31 mouse cellular contexts compared by ENCODE assay signal in the genomic region with DNA sequence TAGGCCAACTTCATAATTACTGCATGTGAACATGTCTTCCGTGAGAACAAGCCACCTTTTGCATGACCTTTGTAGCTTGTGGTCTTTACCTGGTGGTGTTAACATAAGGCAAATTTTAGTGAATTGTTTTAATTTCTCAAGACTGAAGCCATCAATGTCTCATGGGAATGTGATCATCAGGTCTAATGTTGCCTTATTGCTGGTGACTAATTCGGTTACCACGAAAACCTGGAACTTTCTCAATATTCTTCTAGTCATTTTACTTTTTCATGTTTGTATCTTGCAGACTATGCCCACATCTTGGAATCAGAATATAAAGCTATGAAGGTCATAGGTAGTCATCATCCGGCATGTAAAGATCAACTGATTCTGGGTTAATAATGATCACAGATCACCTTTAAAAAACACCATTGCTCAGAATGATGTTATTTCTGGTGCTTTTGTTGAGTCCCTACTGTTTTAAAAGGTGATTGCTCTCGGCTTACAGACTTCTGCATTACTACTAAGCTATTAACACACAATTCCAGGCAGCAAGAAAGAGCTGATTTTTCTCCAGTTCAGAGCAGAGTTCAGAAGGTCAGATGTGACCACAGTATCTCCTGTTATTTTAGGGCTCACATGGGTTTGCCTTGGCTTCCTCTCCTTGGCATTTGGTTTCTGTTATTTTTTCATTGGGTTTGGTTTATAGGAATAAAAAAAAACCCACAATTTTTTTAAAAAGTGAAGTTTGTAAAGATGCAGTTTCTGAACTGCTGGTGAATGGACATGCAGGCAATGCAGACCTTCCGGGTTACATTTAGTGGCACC. TPM values are rescaled to one million over a fixed set of nuclear protein-coding genes. Genes with fewer than 3 reads are reported as not detected.
A peak's percentile ranks its signal among the peaks of the same experiment; 100 is the strongest.
DNase-seq lines count a peak whose midpoint lies in the region; ATAC-seq and TF ChIP-seq lines count a peak whose summit lies in the region.
"Had no signal": no experiment of that assay in that cellular context is flagged by ENCODE, and none has a peak within 500 bp of the region (broad histone marks: within the 10 kb centered on the region; RNA-seq: fewer than 3 reads in every experiment).

No protein-coding gene starts in this region.

- WGBS in forebrain, embryonic 16.5 days = 94% methylated on average over 6 of the region's 6 CpGs

- no peaks in the 10 kb centered on the region for H3K27me3 ChIP-seq in myocyte (ENCODE audit: control insufficient read depth, insufficient read depth, insufficient read length)
- H3K27me3 ChIP-seq in forebrain, embryonic 16.5 days (replicated peaks; ENCODE audit: control insufficient read depth, insufficient read depth, low read length) = no peaks in the 10 kb centered on the region
- H3K27me3 ChIP-seq: embryonic facial prominence, embryonic 13.5 days; heart, embryonic 13.5 days had no signal

- H3K36me3 ChIP-seq in myocyte (ENCODE audit: control insufficient read depth, insufficient read depth) = no peaks in the 10 kb centered on the region
- no peaks in the 10 kb centered on the region for H3K36me3 ChIP-seq in forebrain, embryonic 16.5 days (ENCODE audit: control insufficient read depth, insufficient read depth)
- H3K36me3 ChIP-seq: embryonic facial prominence, embryonic 10.5 days; embryonic facial prominence, embryonic 13.5 days; heart, embryonic 10.5 days; heart, embryonic 13.5 days had no signal

- no peaks in the 10 kb centered on the region for H3K79me2 ChIP-seq in myocyte (ENCODE audit: control insufficient read depth, insufficient read depth)

- no peak overlapping the region for H3K4me3 ChIP-seq in myocyte
- no peak overlapping the region for H3K4me3 ChIP-seq in forebrain, embryonic 16.5 days (replicated peaks; ENCODE audit: low read length)
- H3K4me3 ChIP-seq: embryonic facial prominence, embryonic 10.5 days; embryonic facial prominence, embryonic 13.5 days; heart, adult 2 months; heart, embryonic 10.5 days; heart, embryonic 13.5 days had no signal

- H3K9me3 ChIP-seq in forebrain, embryonic 16.5 days (ENCODE audit: control insufficient read depth, low read length) = no peaks in the 10 kb centered on the region
- H3K9me3 ChIP-seq: embryonic facial prominence, embryonic 10.5 days; embryonic facial prominence, embryonic 13.5 days; heart, embryonic 10.5 days; heart, embryonic 13.5 days had no signal

- DNase-seq in 3134 (ENCODE audit: extremely low read depth, insufficient read length, low spot score) (peak; percentile 45), 416B (ENCODE audit: low read depth) (peak; percentile 33), adipocyte (ENCODE audit: low spot score) (peak; percentile 67)
- DNase-seq in cerebellum, postnatal 4 days (ENCODE audit: low spot score in 2 of 2) = no peak
- DNase-seq in layer of hippocampus, postnatal 14 days (ENCODE audit: low spot score in 2 of 2) = no peak
- DNase-seq: adrenal gland, postnatal 10 days; adrenal gland, postnatal 36 days; B cell, adult 2 months; cerebellum, adult 11 months; cerebellum, adult 2 months; cerebellum, adult 9-11 months; cerebellum, postnatal 25 days; embryo, embryonic 11 days; gastrocnemius, postnatal 10 days; gastrocnemius, postnatal 36 days; heart, adult 2 months; heart, postnatal 14 days; heart, postnatal 4 days had no signal

- ATAC-seq in forebrain, embryonic 16.5 days = no peak
- ATAC-seq: activated CD4-positive, CD25-positive, alpha-beta regulatory T cell, adult 4 months; CD4-positive, CD25-positive, alpha-beta regulatory T cell, adult 4 months; forebrain, embryonic 14.5 days; hindbrain, postnatal 0 days; inflammation-experienced regulatory T-cells, adult 6 months; intestine, embryonic 16.5 days had no signal

- H3ac ChIP-seq in myocyte (ENCODE audit: control insufficient read depth, insufficient read length) = no peak overlapping the region

- H3K4me1 ChIP-seq in forebrain, embryonic 16.5 days (replicated peaks; ENCODE audit: control insufficient read depth, insufficient read depth, low read length) = no peaks in the 10 kb centered on the region
- H3K4me1 ChIP-seq: embryonic facial prominence, embryonic 10.5 days; heart, embryonic 10.5 days had no signal

- no peak overlapping the region for H3K27ac ChIP-seq in forebrain, embryonic 16.5 days (ENCODE audit: low read length)
- H3K27ac ChIP-seq: embryonic facial prominence, embryonic 10.5 days; embryonic facial prominence, embryonic 13.5 days; heart, adult 2 months; heart, embryonic 10.5 days; heart, embryonic 13.5 days; hindbrain, embryonic 14.5 days; hindbrain, postnatal 0 days had no signal

- peak overlapping the region; percentile 37 for H3K4me2 ChIP-seq in myocyte (ENCODE audit: low read depth)
- no peak overlapping the region for H3K4me2 ChIP-seq in forebrain, embryonic 16.5 days (ENCODE audit: low read length)
- H3K4me2 ChIP-seq: embryonic facial prominence, embryonic 13.5 days; heart, embryonic 13.5 days; hindbrain, embryonic 14.5 days had no signal

- H3K9ac ChIP-seq in forebrain, embryonic 16.5 days (replicated peaks; ENCODE audit: low read depth, low read length) = no peak overlapping the region
- H3K9ac ChIP-seq: embryonic facial prominence, embryonic 13.5 days; heart, embryonic 13.5 days; hindbrain, embryonic 14.5 days had no signal

- TF ChIP-seq POLR2A in myocyte (IDR thresholded peaks at IDR 0.05; ENCODE audit: insufficient read length, low read depth) = no peak

TF ChIP-seq in myocyte, 11 proteins besides CTCF, POLR2A, EP300 and RAD21:
- peak; percentile 34; the same call in 1 of the 2 replicates for TF ChIP-seq CEBPB (IDR thresholded peaks at IDR 0.05; ENCODE audit: insufficient read depth, poor library complexity, severe bottlenecking)
- TF ChIP-seq MAX (IDR thresholded peaks at IDR 0.05; ENCODE audit: low read depth) = no peak
TF ChIP-seq in myocyte: peak in this region for 1.

RNA-seq across cellular contexts. Expression of a gene that starts 57.2 kb away (rescaled TPM):
- 11.0 TPM for polyA plus RNA-seq in myocyte (2012; fragmentation: generic; extraction: Trizol)
- 10 to 100 TPM; 22.4 to 24.7 TPM for total RNA-seq in layer of hippocampus, postnatal 14 days (2021)
- polyA plus RNA-seq in forebrain, embryonic 16.5 days (2015; fragmentation: Nextera tagmentation; extraction: Ambion mirVana) = 31.2 and 33.5 TPM in 2 replicates

Comparison
In these comparisons a context has a peak if more than half of its experiments do, and no peak if none do; other contexts are left out.
1. DNase-seq: peak in 3134 (single experiment), 416B (single experiment) and adipocyte (single experiment); none in cerebellum, postnatal 4 days (0 of 2) and layer of hippocampus, postnatal 14 days (0 of 2).